Mouse (Mus musculus) left cerebral cortex, adult 18-20 months (tissue): Measurements from ENCODE around the gene Azin2. TPM values are rescaled to one million over a fixed set of nuclear protein-coding genes. Genes with fewer than 3 reads are reported as not detected.

Experiments
- DNase-seq, 2 experiments: peaks; one replicate each; pipeline ENCODE4 v3.0.0; 2021 to 2022; ENCODE audit warnings: low spot score in 2 of 2, mixed read lengths in 1 of 2
- total RNA-seq, 2 experiments: library from RNA; stranded (reverse); gene quantifications; 2 replicates each; pipeline ENCODE4 v1.2.3; 2021

The Azin2 gene
- total RNA-seq, 2 experiments from 2014 or later, result 45.4 to 47.6 TPM

- no peak for DNase-seq
These were observed 58.0 kb downstream of the Azin2 start for GRCm38 (mm10) chr4:128904035-128904800.

DNA sequence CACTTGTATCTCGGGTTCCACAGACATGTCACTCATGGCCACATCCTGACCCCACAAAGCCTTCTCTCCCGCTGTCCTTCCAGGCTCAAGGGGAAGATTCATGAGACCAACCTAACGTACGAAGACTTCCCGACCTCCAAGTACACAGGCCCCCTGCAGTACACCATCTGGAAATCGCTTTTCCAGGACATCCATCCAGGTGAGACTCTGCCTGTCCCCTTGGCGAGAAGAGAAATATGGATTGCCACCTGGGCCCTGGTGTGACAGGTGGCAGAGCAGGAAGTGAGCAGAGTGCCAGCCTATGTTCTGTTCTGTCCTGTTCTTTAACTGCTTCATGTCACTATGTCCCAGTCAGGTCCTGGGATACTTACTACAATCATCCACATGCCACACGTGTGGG lies 59.9 kb downstream of the Azin2 start:
- DNase-seq, result no peak

- no peak for DNase-seq
These were observed 61.8 kb downstream of the Azin2 start for GRCm38 (mm10) chr4:128900484-128900883.

GRCm38 (mm10) chr4:128899332-128899731 lies 62.9 kb downstream of the Azin2 start:
- peak; percentile 59 to 60 for DNase-seq

GRCm38 (mm10) chr4:128897911-128898421 lies 64.3 kb downstream of the Azin2 start:
- DNase-seq, result no peak

- no peak for DNase-seq
These were observed 65.6 kb downstream of the Azin2 start for GRCm38 (mm10) chr4:128896667-128897066.

DNA sequence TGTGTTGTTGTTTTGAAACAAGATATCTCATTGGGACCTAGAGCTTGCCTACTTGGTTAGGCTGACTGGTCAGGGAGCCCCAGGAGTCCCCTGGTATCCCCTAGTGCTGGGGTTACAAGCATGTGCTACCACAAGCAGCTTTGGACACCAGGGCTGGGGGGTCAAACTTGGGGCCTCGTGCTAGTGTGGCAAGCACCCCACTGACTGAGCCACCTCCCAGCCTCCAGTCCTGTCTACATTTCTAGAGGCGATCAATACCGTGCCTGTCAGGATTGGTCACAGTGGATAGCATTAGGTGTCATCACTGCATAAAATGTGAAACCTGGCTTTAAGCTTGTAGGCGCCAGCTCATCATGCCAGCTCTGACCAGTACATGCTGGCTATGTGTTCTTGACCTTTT lies 66.4 kb downstream of the Azin2 start:
- DNase-seq, result no peak

- no peak for DNase-seq
These were observed 68.1 kb downstream of the Azin2 start for GRCm38 (mm10) chr4:128894112-128894511.

DNA sequence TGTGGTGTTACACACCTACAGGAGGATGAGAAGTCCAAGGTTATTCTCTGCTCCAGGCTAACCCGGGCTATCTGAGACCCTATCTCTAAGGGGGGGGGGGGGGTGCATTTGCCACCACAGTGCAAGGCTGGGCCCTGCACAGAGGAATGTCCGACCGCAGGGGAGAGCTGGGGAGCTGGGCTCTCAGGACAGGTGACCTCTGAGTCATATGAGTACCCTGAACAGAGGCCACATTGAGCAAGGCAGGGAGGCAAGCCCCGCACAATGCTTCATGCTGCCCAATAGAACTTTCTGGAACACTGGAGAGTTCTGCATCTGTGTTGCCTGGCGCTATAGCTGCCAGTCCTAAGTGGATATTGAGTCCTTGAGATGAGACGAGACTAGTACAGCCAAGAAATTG lies 70.1 kb downstream of the Azin2 start:
- no peak for DNase-seq

- DNase-seq, result no peak
These were observed 70.5 kb downstream of the Azin2 start for GRCm38 (mm10) chr4:128891746-128892145.

DNA sequence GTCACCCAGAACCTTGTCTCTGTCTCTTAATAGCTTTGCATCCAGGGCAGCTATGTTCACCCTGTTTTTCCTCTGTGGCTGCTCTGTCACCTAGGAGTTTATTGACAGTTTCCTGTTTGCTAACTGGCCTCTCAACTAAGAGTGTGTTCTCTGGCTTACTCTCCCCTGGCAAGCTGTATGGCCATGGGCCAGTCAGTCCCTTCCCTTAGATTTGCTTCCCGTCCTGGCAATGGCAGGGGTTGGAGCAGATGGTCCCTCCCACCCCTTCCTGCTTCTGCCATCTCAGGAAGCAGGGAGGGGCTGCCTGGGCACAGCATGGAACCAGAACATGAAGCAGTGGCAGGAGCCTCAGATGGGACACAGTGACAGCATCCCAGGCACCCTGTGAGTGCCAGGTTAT lies 71.1 kb downstream of the Azin2 start:
- peak; percentile 67 to 70 for DNase-seq

GRCm38 (mm10) chr4:128889752-128890630 lies 72.3 kb downstream of the Azin2 start:
- no peak for DNase-seq

- DNase-seq, result no peak
These were observed 73.7 kb downstream of the Azin2 start for GRCm38 (mm10) chr4:128888436-128888990.

- no peak for DNase-seq
These were observed 74.6 kb downstream of the Azin2 start for GRCm38 (mm10) chr4:128887641-128888091.

DNA sequence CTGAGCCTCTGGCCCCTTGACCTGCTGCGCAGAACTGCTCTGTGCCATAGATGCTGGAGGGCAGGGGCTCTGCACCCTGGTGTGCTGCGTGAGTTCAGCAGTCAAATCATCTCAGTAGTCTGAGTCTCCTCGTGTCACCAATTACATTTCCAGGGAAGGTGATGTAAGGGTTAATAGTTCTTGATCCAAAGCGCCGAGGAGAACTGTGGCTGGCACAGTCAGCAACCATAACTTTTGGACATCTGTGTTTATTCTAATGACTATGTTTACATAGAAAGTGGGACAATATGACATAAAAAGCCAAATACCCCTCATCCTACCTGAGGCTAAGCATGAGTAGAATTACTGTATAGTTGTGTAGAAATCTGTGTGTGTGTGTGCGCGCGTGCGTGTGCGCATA lies 75.2 kb downstream of the Azin2 start:
- no peak for DNase-seq

GRCm38 (mm10) chr4:128886571-128886970 lies 75.7 kb downstream of the Azin2 start:
- DNase-seq, result no peak

DNA sequence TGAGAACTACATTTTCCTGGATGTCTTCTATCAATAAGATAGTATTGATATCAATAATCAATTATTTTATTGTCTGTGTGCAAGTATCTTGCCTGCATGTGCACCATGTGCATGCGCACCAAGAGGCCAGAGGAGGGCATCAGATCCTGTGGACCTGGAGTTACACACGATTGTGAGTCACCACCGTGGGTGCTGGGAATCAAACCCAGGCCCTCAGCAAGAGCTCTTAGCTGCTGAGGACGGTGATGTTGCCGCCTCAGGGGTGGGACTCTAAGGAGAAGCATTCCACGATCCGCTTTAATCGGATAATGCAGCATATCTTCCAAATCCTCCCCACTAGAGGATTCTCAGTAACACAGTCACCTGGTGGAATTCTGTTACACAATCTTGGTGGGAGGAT lies 76.7 kb downstream of the Azin2 start:
- no peak for DNase-seq

GRCm38 (mm10) chr4:128884711-128885095 lies 77.5 kb downstream of the Azin2 start:
- DNase-seq, result no peak

DNA sequence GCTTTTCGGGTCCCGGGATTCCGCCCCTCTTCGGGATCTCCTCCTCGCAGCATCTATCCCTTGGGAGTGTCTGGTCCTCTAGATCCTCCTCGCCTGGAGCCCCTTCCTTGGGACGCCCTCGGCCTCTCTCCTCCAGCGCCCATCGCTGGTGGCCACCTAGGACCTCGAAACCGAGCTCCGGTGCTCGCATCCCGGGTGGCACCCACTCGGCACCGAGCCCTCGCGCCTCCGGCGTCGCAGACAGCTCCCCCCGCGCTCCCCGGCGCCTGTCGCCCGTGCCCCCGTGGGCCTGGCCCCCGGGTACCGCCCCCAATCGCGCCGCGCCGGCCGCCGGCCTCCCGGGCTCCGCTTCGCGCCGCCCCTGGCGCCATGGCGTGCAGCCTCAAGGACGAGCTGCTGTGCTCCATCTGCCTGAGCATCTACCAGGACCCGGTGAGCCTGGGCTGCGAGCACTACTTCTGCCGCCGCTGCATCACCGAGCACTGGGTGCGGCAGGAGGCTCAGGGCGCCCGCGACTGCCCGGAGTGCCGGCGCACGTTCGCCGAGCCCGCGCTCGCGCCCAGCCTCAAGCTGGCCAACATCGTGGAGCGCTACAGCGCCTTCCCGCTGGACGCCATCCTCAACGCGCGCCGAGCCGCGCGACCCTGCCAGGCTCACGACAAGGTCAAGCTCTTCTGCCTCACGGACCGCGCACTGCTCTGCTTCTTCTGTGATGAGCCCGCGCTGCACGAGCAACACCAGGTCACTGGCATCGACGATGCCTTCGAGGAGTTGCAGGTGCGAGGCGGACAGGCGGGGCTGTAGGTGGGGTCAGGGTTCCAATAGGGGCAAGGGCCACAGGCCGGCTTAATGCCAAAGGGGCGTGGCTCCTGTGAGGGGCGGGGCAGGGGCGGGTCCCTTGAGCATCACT lies 78.2 kb downstream of the Azin2 start:
- DNase-seq, result peak; percentile 31 to 66

DNA sequence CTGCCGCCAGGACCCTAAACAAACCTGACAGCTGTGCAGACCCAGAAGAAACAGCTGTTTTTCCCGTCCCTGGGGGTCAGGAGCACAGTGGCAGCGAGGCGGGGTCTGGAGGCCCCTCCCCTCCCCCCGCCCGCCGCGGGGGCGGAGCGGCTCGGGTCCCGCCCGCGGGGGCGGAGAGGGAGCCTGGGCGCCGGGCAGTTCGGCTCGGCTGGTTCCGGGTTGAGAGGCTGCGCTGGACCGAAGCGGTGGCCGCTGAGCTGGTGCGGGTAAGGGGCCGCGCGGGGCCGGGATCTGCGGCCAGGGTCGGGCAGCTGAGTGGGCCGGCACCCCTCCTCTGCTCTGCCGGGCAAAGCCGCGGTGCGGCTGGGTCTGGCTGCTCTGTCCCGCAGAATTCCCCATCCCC lies 78.9 kb downstream of the Azin2 start, which contains the start of gene Trim62:
TSS of gene Trim62 (plus strand) at position 202 of the 403 bp plus-strand sequence.
- DNase-seq, result peak; percentile 48 to 68
